Mouse (Mus musculus) hindbrain, postnatal 0 days (tissue): Measurements from ENCODE around the gene Spats2. TPM values are rescaled to one million over a fixed set of nuclear protein-coding genes. Genes with fewer than 3 reads are reported as not detected.
A peak's percentile ranks its signal among the peaks of the same experiment; 100 is the strongest.

Experiments used
- ATAC-seq: fragments of 200-750 bp; cut with Nextera tagmentation; 2 replicates; pipeline ENCODE4 v1.8.0; 2017; ENCODE audit warnings: mild to moderate bottlenecking, moderate TSS enrichment, moderate library complexity
- DNase-seq: peaks from one replicate; pipeline ENCODE4 v3.0.0-alpha.2; 2015; ENCODE audit warnings: low spot score
- H3K27ac ChIP-seq: fragments of 300-500 bp; sonication (generic); 2 replicates; pipeline ENCODE4 v1.5.1; 2014; ENCODE audit warnings: mild to moderate bottlenecking
- H3K27me3 ChIP-seq: fragments of 300-500 bp; sonication (generic); 2 replicates; pipeline ENCODE4 v1.6.1; 2014; ENCODE audit warnings: low read length, mixed read lengths; ENCODE audit not compliant: insufficient read depth
- H3K36me3 ChIP-seq: fragments of 300-500 bp; sonication (generic); 2 replicates; pipeline ENCODE4 v1.6.1; 2014; ENCODE audit warnings: low read length, mixed read lengths; ENCODE audit not compliant: insufficient read depth
- H3K4me1 ChIP-seq: fragments of 300-500 bp; sonication (generic); 2 replicates; pipeline ENCODE4 v1.6.1; 2014; ENCODE audit warnings: antibody characterized with exemption, low read length, mixed read lengths; ENCODE audit not compliant: insufficient read depth
- H3K4me2 ChIP-seq: fragments of 300-500 bp; sonication (generic); 2 replicates; pipeline ENCODE4 v1.6.1; 2014; ENCODE audit warnings: low read depth, mild to moderate bottlenecking, low read length, moderate library complexity, mixed read lengths
- H3K4me3 ChIP-seq: fragments of 300-500 bp; sonication (generic); 2 replicates; pipeline ENCODE4 v1.5.1; 2014; ENCODE audit warnings: low read length
- H3K9ac ChIP-seq: fragments of 300-500 bp; sonication (generic); replicated peaks from 2 replicates; pipeline ENCODE4 v1.6.1; 2014; ENCODE audit warnings: mild to moderate bottlenecking, low read length, moderate library complexity, mixed read lengths
- H3K9me3 ChIP-seq: fragments of 300-500 bp; sonication (generic); 2 replicates; pipeline ENCODE4 v1.6.1; 2016; ENCODE audit warnings: low read length, mixed read lengths
- CTCF ChIP-seq: IDR thresholded peaks from 2 replicates; pipeline ENCODE4 v1.5.1; 2016; ENCODE audit warnings: antibody characterized with exemption, control low read depth, low read depth
- WGBS: fragments of 180-500 bp; shearing (Covaris S2); extraction: QIAGEN DNeasy Blood & Tissue Kit; methylation state at CpG from one replicate; pipeline ENCODE4 v1.1.7; 2014; 5-methylcytosine and 5-hydroxymethylcytosine counted together
- microRNA-seq, 2 experiments: library from miRNA; unstranded; fragments of <30 nt; microRNA quantifications; one replicate each; pipeline ENCODE4; 2016
- polyA plus RNA-seq: library from polyadenylated mRNA; unstranded; fragments of >200 nt; fragmentation: Nextera tagmentation; extraction: Ambion mirVana; gene quantifications from 2 replicates; pipeline ENCODE4 v1.2.1, GENCODE M21; 2015
- total RNA-seq: library from RNA; depleted of rRNA; stranded (reverse); fragments of >200 nt; gene quantifications from 2 replicates; pipeline ENCODE4 v1.2.3, GENCODE M21; 2014; rRNA removed

The Spats2 gene
- total and polyA plus RNA-seq, 2 experiments from 2014 or later: 23.4 to 23.6 TPM

DNA sequence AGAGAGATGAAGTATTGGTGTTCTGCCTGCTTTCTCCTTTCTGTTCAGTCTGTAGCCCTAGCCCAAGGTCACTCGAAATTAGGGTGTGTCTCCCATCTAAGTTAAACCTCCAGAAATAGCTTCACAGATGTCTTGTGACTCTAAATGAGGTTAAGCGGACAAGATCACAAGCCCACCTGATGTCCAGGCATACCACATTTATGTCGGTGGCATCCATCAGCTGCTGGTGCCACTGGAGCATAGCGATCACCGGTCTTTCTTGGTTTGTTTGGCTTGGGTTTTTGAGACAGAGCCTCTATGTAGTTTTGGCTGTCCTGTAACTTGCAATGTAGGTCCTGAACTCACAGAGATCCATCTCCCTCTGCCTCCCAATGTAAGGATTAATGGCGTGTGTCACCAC, 128.1 kb downstream of the Spats2 start:
- WGBS: 96% methylated on average over 6 of the region's 6 CpGs
- ATAC-seq: no peak

DNA sequence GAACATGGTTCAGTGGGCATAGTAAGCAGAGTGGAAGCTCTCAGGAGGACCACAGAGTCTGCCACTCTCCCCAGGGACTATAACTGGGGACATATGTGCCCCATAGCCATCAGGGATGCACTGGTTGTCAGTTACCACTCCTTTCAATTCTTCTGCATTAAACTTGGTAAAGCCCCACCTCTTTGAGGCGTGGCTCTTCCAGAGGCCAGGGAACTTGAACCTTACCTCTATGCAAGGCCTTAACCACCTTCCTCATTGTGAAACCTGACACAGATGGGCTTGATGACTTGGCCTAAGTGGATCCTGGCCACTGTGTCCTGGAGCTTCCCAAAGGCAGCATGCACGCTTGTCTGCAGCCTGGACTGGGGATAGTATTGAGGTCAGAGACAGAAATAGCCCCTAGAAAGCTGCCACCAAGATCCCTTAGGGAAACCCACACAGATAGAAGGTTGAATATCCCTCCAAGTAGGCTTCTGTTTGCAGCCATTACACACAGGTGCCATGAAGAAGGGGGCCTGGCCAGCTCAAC, 128.8 kb downstream of the Spats2 start:
- no peak overlapping the region for H3K4me3 ChIP-seq
- H3K9ac ChIP-seq: no peak overlapping the region
- H3K4me2 ChIP-seq: no peak overlapping the region
- H3K36me3 ChIP-seq: 0 out of 2 replicates have a peak, but pooled peaks cover 1% of the 10 kb centered on the region
- no peak overlapping the region for H3K27ac ChIP-seq
- DNase-seq: no peak
- 81% methylated on average over 2 of the region's 2 CpGs for WGBS
- 0 out of 2 replicates have a peak, but pooled peaks cover 3% of the 10 kb centered on the region for H3K4me1 ChIP-seq
- no peaks in the 10 kb centered on the region for H3K9me3 ChIP-seq
- no peak for TF ChIP-seq CTCF
- no peak for ATAC-seq
- no peaks in the 10 kb centered on the region for H3K27me3 ChIP-seq

More for the DNA sequence above, 128.1 kb downstream of the Spats2 start:
- Histone ChIP-seq H3K9ac (no peak overlapping the region), H3K27me3 (no peaks in the 10 kb centered on the region), H3K27ac (no peak overlapping the region), H3K4me1 (0 out of 2 replicates have a peak, but pooled peaks cover 3% of the 10 kb centered on the region), H3K36me3 (peaks cover 9% of the 10 kb centered on the region; the same call in 1 of the 2 replicates), H3K9me3 (no peaks in the 10 kb centered on the region), H3K4me3 (no peak overlapping the region), H3K4me2 (no peak overlapping the region)
- no peak for DNase-seq
- TF ChIP-seq CTCF: no peak

DNA sequence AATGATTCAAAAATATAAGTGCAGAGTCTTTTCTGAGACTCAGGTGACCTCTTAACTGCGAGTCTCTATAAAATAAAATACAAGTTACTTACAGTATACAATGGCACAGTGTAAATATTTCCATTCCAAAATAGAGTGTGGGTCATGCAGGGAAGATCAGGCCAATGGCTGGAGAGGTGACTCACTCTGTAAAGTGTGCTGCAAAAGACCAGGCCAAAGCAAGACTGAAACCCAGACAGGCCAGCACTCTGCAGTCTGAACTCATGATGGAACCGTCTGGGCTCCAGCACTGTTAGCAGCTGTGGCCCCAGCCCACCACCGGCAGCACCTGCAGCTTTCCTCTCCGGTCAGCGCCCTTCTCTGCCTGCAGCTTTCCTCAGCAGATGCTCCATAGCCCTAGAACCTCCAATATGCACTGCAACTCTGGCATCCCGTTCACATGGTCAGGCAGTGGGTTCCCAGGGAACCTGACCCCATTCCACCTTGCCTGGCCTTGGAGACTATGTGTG, 129.6 kb downstream of the Spats2 start:
- Histone ChIP-seq H3K4me1 (0 out of 2 replicates have a peak, but pooled peaks cover 6% of the 10 kb centered on the region), H3K4me2 (no peak overlapping the region), H3K4me3 (no peak overlapping the region), H3K36me3 (no peaks in the 10 kb centered on the region), H3K9ac (no peak overlapping the region), H3K27me3 (no peaks in the 10 kb centered on the region), H3K27ac (no peak overlapping the region), H3K9me3 (no peaks in the 10 kb centered on the region)
- no peak for TF ChIP-seq CTCF
- ATAC-seq (no peak), DNase-seq (no peak)
- 86% methylated on average over 6 of the region's 6 CpGs for WGBS

- WGBS: 60% methylated on average over 8 of the region's 8 CpGs
- Histone ChIP-seq H3K9ac (no peak overlapping the region), H3K4me3 (0 out of 2 replicates have a peak overlapping the region, but pooled peaks have one; percentile 6), H3K27me3 (no peaks in the 10 kb centered on the region), H3K4me2 (peak overlapping the region; percentile 50), H3K9me3 (no peaks in the 10 kb centered on the region), H3K36me3 (no peaks in the 10 kb centered on the region), H3K27ac (no peak overlapping the region; the same call in 1 of the 2 replicates), H3K4me1 (0 out of 2 replicates have a peak, but pooled peaks cover 4% of the 10 kb centered on the region)
- TF ChIP-seq CTCF: no peak
- DNase-seq (peak; percentile 18), ATAC-seq (peak; percentile 18; the same call in 1 of the 2 replicates)
Measured at GRCm38 (mm10) chr15:99259167-99259729, 133.5 kb downstream of the Spats2 start.

DNA sequence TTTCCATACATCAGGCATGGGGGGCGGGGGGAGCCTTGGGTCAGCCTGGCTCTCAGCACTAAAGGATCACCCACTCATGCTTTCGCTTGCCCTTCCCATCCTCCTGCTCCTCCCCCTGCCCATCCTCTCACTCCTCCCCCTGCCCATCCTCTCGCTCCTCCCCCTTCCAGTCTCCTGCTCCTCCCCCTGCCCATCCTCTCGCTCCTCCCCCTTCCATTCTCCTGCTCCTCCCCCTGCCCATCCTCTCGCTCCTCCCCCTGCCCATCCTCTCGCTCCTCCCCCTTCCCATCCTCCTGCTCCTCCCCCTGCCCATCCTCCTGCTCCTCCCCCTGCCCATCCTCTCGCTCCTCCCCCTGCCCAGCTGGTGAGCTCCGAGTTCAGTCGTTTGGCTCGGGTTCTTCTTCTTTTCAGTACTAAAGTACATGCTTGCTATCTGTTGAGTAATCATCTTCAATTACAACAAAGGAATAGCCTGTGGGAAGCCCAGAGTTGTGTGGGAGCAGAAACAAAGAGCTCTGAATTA, 134.1 kb downstream of the Spats2 start:
- Histone ChIP-seq H3K9ac (no peak overlapping the region), H3K27ac (peak overlapping the region; percentile 22; the same call in 1 of the 2 replicates), H3K27me3 (no peaks in the 10 kb centered on the region), H3K4me1 (0 out of 2 replicates have a peak, but pooled peaks cover 4% of the 10 kb centered on the region), H3K4me2 (peak overlapping the region; percentile 50), H3K9me3 (no peaks in the 10 kb centered on the region), H3K36me3 (no peaks in the 10 kb centered on the region), H3K4me3 (0 out of 2 replicates have a peak overlapping the region, but pooled peaks have one; percentile 13)
- ATAC-seq: peak; percentile 49; the same call in 1 of the 2 replicates
- peak; percentile 66 for DNase-seq
- no peak for TF ChIP-seq CTCF
- 2% methylated on average over 7 of the region's 10 CpGs for WGBS

DNA sequence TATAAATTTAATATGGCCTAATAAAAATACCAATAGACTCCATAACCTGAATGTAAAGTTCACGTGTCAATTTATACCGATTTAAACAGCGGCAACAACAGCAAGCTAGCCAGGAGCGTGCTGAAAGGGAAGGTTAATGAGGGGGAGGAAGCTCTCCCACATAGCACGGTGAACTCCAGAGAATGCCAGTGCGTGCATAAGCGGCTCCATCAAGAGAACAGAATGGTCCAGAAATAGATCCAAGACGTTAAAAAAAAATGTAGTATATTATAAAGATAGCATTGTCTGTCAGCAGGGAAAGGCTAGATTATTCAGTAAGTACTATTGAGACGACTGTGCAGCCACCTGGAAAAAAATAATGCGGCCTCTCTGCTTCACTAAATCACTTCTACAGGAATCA, 137.0 kb downstream of the Spats2 start:
- Histone ChIP-seq H3K4me3 (no peak overlapping the region), H3K9ac (no peak overlapping the region), H3K4me1 (0 out of 2 replicates have a peak, but pooled peaks cover 4% of the 10 kb centered on the region), H3K27me3 (no peaks in the 10 kb centered on the region), H3K27ac (no peak overlapping the region), H3K4me2 (no peak overlapping the region), H3K36me3 (no peaks in the 10 kb centered on the region), H3K9me3 (no peaks in the 10 kb centered on the region)
- 47% methylated on average over 10 of the region's 10 CpGs for WGBS
- no peak for TF ChIP-seq CTCF
- ATAC-seq (no peak), DNase-seq (no peak)

Small RNAs within 50 kb of the gene (microRNA-seq; reads per million reads assigned to microRNA genes)
- gene Mir6960: 0.36 to 0.53 reads per million in 2 experiments

Other genes with a start within 250 kb of the Spats2 start
- gene Rhebl1, start 231.4 kb upstream of the Spats2 start, total RNA-seq: 5.8 and 10.2 TPM in 2 replicates
- gene Rhebl1, start 231.4 kb upstream of the Spats2 start, polyA plus RNA-seq: 25.7 and 26.7 TPM in 2 replicates
- gene Dhh, start 227.4 kb upstream of the Spats2 start, total RNA-seq: 0.29 and 0.68 TPM in 2 replicates
- gene Dhh, start 227.4 kb upstream of the Spats2 start, polyA plus RNA-seq: 0.85 and 1.0 TPM in 2 replicates
- 28.7 and 51.0 TPM in 2 replicates for gene Lmbr1l, start 207.7 kb upstream of the Spats2 start, total RNA-seq
- 20.0 and 20.9 TPM in 2 replicates for gene Lmbr1l, start 207.7 kb upstream of the Spats2 start, polyA plus RNA-seq
- 3,512 and 3,813 TPM in 2 replicates for gene Tuba1b, start 191.4 kb upstream of the Spats2 start, total RNA-seq
- 1,613 and 1,711 TPM in 2 replicates for gene Tuba1b, start 191.4 kb upstream of the Spats2 start, polyA plus RNA-seq
- gene Gm49450, start 172.4 kb upstream of the Spats2 start, total RNA-seq: 1,661 and 1,767 TPM in 2 replicates
- not detected in 2 replicates for gene Gm49450, start 172.4 kb upstream of the Spats2 start, polyA plus RNA-seq
- 18,723 and 19,179 TPM in 2 replicates for gene Tuba1a, start 172.2 kb upstream of the Spats2 start, total RNA-seq
- gene Tuba1a, start 172.2 kb upstream of the Spats2 start, polyA plus RNA-seq: 11,647 and 12,500 TPM in 2 replicates
- gene Tuba1c, start 96.0 kb upstream of the Spats2 start, total RNA-seq: 43.8 and 58.3 TPM in 2 replicates
- 24.0 and 24.2 TPM in 2 replicates for gene Tuba1c, start 96.0 kb upstream of the Spats2 start, polyA plus RNA-seq
- 62.6 and 70.9 TPM in 2 replicates for gene Prph, start 70.7 kb upstream of the Spats2 start, total RNA-seq
- gene Prph, start 70.7 kb upstream of the Spats2 start, polyA plus RNA-seq: 50.0 and 53.5 TPM in 2 replicates
- 4.3 and 10.5 TPM in 2 replicates for gene Troap, start 51.3 kb upstream of the Spats2 start, total RNA-seq
- 4.5 and 6.4 TPM in 2 replicates for gene Troap, start 51.3 kb upstream of the Spats2 start, polyA plus RNA-seq
- 8.6 and 11.9 TPM in 2 replicates for gene C1ql4, start 38.1 kb upstream of the Spats2 start, total RNA-seq
- 4.3 and 5.7 TPM in 2 replicates for gene C1ql4, start 38.1 kb upstream of the Spats2 start, polyA plus RNA-seq
- gene Dnajc22, start 32.7 kb upstream of the Spats2 start, total RNA-seq: 0.68 and 0.99 TPM in 2 replicates
- 0.45 and 0.48 TPM in 2 replicates for gene Dnajc22, start 32.7 kb upstream of the Spats2 start, polyA plus RNA-seq
- 1.8 and 3.6 TPM in 2 replicates for gene Kcnh3, start 98.9 kb downstream of the Spats2 start, total RNA-seq
- 0.91 and 1.2 TPM in 2 replicates for gene Kcnh3, start 98.9 kb downstream of the Spats2 start, polyA plus RNA-seq
- 228 and 229 TPM in 2 replicates for gene Mcrs1, start 126.0 kb downstream of the Spats2 start, total RNA-seq
- 199 and 206 TPM in 2 replicates for gene Mcrs1, start 126.0 kb downstream of the Spats2 start, polyA plus RNA-seq
- 90.2 and 94.2 TPM in 2 replicates for gene Prpf40b, start 169.2 kb downstream of the Spats2 start, total RNA-seq
- 101 and 110 TPM in 2 replicates for gene Prpf40b, start 169.2 kb downstream of the Spats2 start, polyA plus RNA-seq
- gene Fam186b, start 170.0 kb downstream of the Spats2 start, total RNA-seq: 0.86 and 1.3 TPM in 2 replicates
- gene Fam186b, start 170.0 kb downstream of the Spats2 start, polyA plus RNA-seq: 1.3 and 1.4 TPM in 2 replicates
- gene Fmnl3, start 244.6 kb downstream of the Spats2 start, total RNA-seq: 11.9 and 15.2 TPM in 2 replicates
- gene Fmnl3, start 244.6 kb downstream of the Spats2 start, polyA plus RNA-seq: 8.0 and 8.2 TPM in 2 replicates